Mouse (Mus musculus): Measurements from ENCODE around the gene Ifit3. TPM values are rescaled to one million over a fixed set of nuclear protein-coding genes. Genes with fewer than 3 reads are reported as not detected.

Gene Ifit3
- polyA plus RNA-seq, 1 experiment from 2014 or later = 1.3 TPM

GRCm38 (mm10) chr19:34627496-34627895 lies 44.2 kb downstream of the Ifit3 start:
- Histone ChIP-seq H3K9me3 (no peaks in the 10 kb centered on the region), H3K27me3 (no peaks in the 10 kb centered on the region), H3K4me3 (no peak overlapping the region), H3K36me3 (no peaks in the 10 kb centered on the region), H3K4me2 (replicated peaks) (no peak overlapping the region), H3K4me1 (no peaks in the 10 kb centered on the region), H3K27ac (no peak overlapping the region), H3K9ac (no peak overlapping the region)
- WGBS = 70% methylated on average over 2 of the region's 2 CpGs
- no peak for ATAC-seq (ENCODE audit: insufficient number of reproducible peaks, insufficient read depth, low FRiP score, low TSS enrichment)

- Histone ChIP-seq H3K4me2 (replicated peaks) (no peak overlapping the region), H3K27ac (no peak overlapping the region), H3K27me3 (no peaks in the 10 kb centered on the region), H3K9ac (no peak overlapping the region), H3K9me3 (no peaks in the 10 kb centered on the region), H3K4me3 (no peak overlapping the region), H3K4me1 (no peaks in the 10 kb centered on the region), H3K36me3 (no peaks in the 10 kb centered on the region)
- ATAC-seq (ENCODE audit: insufficient number of reproducible peaks, insufficient read depth, low FRiP score, low TSS enrichment) = no peak
Observed at GRCm38 (mm10) chr19:34631487-34631886, 48.2 kb downstream of the Ifit3 start.

GRCm38 (mm10) chr19:34633484-34633883 lies 50.2 kb downstream of the Ifit3 start:
- no peak for ATAC-seq (ENCODE audit: insufficient number of reproducible peaks, insufficient read depth, low FRiP score, low TSS enrichment)

GRCm38 (mm10) chr19:34636933-34637557 lies 53.7 kb downstream of the Ifit3 start:
- H3K4me3 ChIP-seq = no peak overlapping the region
- 0 out of 2 replicates have a peak, but pooled peaks cover 6% of the 10 kb centered on the region for H3K27me3 ChIP-seq
- ATAC-seq (ENCODE audit: insufficient number of reproducible peaks, insufficient read depth, low FRiP score, low TSS enrichment) = peak; percentile 64; the same call in 1 of the 2 replicates
- no peaks in the 10 kb centered on the region for H3K9me3 ChIP-seq
- no peaks in the 10 kb centered on the region for H3K36me3 ChIP-seq
- no peak overlapping the region for H3K4me2 ChIP-seq (replicated peaks)
- 16% methylated on average over 3 of the region's 3 CpGs for WGBS
- H3K4me1 ChIP-seq = peaks cover 6% of the 10 kb centered on the region; the same call in 1 of the 2 replicates
- no peak overlapping the region for H3K27ac ChIP-seq
- H3K9ac ChIP-seq = no peak overlapping the region

More at GRCm38 (mm10) chr19:34633484-34633883, 50.2 kb downstream of the Ifit3 start:
- 75% methylated on average over 2 of the region's 2 CpGs for WGBS
- H3K9ac ChIP-seq = no peak overlapping the region
- H3K9me3 ChIP-seq = no peaks in the 10 kb centered on the region
- H3K4me3 ChIP-seq = no peak overlapping the region
- no peaks in the 10 kb centered on the region for H3K4me1 ChIP-seq
- H3K36me3 ChIP-seq = no peaks in the 10 kb centered on the region
- no peak overlapping the region for H3K27ac ChIP-seq
- H3K4me2 ChIP-seq (replicated peaks) = no peak overlapping the region
- H3K27me3 ChIP-seq = 0 out of 2 replicates have a peak, but pooled peaks cover 4% of the 10 kb centered on the region

Other genes with a start within 250 kb of the Ifit3 start
- gene Ch25h, start 108.4 kb upstream of the Ifit3 start, polyA plus RNA-seq (2016; fragmentation: Nextera tagmentation; extraction: Ambion mirVana) = 2.4 and 4.1 TPM in 2 replicates
- 30.2 and 30.7 TPM in 2 replicates for gene Lipa, start 56.1 kb upstream of the Ifit3 start, polyA plus RNA-seq (2016; fragmentation: Nextera tagmentation; extraction: Ambion mirVana)
- 8.9 and 9.8 TPM in 2 replicates for gene Ifit2, start 32.8 kb upstream of the Ifit3 start, polyA plus RNA-seq (2016; fragmentation: Nextera tagmentation; extraction: Ambion mirVana)
- gene Ifit1bl1, start 18.4 kb downstream of the Ifit3 start, polyA plus RNA-seq (2016; fragmentation: Nextera tagmentation; extraction: Ambion mirVana) = 0.13 and 0.14 TPM in 2 replicates
- 0.33 TPM in 1 of 2 replicates, not detected in the other for gene Ifit3b, start 24.4 kb downstream of the Ifit3 start, polyA plus RNA-seq (2016; fragmentation: Nextera tagmentation; extraction: Ambion mirVana)
- 0.40 TPM in 1 of 2 replicates, not detected in the other for gene Ifit1bl2, start 57.2 kb downstream of the Ifit3 start, polyA plus RNA-seq (2016; fragmentation: Nextera tagmentation; extraction: Ambion mirVana)
- 0.50 and 0.53 TPM in 2 replicates for gene Ifit1, start 57.3 kb downstream of the Ifit3 start, polyA plus RNA-seq (2016; fragmentation: Nextera tagmentation; extraction: Ambion mirVana)
- gene Slc16a12, start 163.8 kb downstream of the Ifit3 start, polyA plus RNA-seq (2016; fragmentation: Nextera tagmentation; extraction: Ambion mirVana) = 0.93 and 1.1 TPM in 2 replicates

All from embryonic facial prominence, embryonic 12.5 days (tissue).